Mouse (Mus musculus) layer of hippocampus, adult 11-12 months (tissue): ENCODE data around the gene Gng13.
A peak's percentile ranks its signal among the peaks of the same experiment; 100 is the strongest.

Experiments
- DNase-seq: peaks from one replicate; pipeline ENCODE4 v3.0.0; 2022; ENCODE audit warnings: low spot score

Gene Gng13

GRCm38 (mm10) chr17:25716711-25717637 is at the start of gene Gng13:
TSS of gene Gng13 (plus strand) at chr17:25717171.
- DNase-seq, result no peak

DNA sequence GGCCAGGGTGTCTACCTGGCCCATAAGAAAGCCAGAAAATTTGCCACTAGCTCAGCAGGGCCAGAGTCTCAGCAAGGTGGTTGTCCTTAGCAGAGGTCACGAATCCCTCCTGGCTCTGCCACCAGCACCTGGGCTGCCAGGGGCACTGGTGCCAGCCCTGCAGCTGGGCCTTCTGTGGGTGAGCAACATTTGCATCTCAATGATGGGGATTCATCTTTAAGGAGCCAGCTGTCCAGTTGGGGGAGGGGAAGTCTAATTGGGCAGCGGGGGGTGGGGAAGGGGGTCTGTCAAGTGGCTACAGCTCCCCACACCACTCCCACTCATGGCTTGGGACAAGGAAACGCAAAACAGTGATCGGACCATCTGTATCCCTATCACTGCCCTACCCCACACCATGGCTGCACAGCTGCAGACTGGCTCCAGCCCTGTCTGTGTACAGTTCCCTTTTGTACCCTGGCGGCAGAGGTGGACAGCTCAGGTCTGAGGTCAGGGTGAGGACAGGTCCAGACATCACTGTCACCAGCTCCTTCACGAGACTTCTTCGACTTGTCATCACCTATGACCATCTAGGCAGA is 48.4 kb upstream of the Gng13 start:
- DNase-seq, result no peak

DNA sequence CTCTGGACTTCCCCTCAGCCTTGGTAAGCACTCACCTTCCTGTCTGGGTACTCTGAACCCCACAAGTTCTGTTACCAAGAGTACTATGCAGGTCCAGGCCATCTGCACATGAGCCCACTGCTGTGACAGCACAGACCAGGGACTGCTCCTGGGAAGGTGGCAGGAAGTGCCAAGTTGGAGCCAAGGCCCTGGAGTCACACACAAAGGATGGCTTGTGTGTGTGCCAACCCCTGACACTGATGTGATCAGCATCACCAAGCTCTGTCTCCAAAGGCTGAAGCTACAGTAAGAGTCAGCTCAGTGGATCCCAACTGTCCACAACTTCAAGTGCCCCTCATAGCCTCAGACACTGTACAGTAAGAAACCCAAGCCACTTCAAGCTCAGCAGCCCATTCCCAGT is 44.0 kb upstream of the Gng13 start:
- DNase-seq, result peak; percentile 57

- DNase-seq, result no peak
Observed at GRCm38 (mm10) chr17:25677969-25678368, 39.0 kb upstream of the Gng13 start.

DNA sequence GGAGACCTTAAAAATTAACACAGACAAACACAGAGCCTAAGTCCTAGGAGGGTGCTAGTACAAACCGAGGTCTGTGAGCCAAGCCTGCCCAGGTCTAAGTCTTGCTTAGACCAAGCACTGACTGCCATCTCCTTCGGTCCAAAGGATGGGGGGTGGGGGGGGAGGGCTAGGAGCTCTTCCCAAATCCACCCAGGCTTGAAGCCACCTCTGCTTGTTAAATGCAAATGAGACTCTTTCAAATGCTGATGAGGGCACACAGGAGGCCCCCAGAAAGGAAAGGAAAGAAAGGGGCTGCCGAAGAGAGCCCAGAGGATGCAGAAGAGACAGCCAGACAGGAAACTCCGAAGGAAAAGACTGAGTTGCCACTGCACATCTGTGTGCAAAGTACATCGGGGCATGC is 37.2 kb upstream of the Gng13 start:
- no peak for DNase-seq

- DNase-seq, result no peak
Observed at GRCm38 (mm10) chr17:25681636-25682035, 35.3 kb upstream of the Gng13 start.

DNA sequence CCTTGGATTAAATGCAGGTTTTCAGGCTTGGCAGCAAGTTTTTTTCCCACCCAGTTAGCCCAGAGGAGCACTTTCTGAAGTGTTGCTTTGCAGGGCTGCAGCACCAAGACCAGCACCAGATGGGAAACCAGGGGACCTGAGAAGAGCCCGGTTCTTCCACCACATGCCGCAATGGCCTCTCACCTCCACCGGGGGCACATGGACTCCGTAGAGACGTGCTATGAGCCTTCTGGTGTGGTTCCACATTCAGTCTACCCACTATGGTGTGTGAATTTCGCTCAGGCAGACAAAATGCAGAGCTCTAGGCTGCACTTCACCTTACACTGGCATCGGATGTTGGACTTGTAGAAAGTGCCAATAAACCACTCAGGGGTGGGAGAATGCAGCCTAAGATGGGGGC is 30.6 kb upstream of the Gng13 start:
- no peak for DNase-seq

- DNase-seq, result no peak
Observed at GRCm38 (mm10) chr17:25688922-25689321, 28.0 kb upstream of the Gng13 start.

DNA sequence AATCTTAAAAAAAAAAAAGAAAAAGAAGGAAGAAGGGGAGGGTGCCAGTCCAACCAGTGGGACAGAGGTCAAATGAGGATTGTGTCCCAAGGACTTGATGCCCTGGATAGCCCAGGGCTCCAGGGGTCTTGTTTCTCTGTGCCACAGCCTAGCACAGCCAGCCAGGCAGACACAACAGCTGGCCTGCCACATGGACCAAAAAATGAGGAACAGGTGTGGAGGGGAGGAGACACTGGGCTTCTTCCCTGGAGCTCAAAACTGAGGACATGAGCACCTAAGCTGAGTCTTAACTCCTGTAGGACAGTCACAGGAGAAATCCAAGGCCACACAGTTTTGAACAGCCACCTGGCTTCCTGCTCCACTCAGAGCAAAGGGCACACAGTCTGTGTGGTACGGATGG is 20.7 kb upstream of the Gng13 start:
- DNase-seq, result no peak

GRCm38 (mm10) chr17:25698446-25698845 is 18.5 kb upstream of the Gng13 start:
- peak; percentile 84 for DNase-seq

GRCm38 (mm10) chr17:25700863-25701496 is 16.0 kb upstream of the Gng13 start:
- no peak for DNase-seq

DNA sequence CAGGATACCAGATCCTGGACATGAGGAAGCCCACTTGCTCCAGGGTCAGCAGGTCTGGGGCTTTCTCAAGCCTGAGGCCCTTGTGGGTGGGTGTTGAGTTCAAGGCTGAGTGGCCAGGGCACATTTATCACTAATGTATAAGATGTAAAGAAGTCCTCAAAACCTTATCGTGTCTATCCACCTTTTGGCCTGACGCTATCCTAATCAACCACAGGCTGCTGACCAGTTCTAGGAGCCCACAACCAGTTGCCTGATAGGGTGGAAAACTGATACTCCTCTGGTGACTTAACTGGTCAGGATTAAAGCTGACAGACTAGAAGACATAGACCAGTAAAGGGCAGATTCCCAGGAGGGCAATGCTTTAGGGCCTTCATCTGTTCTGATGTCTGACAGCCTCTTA is 7.0 kb upstream of the Gng13 start:
- DNase-seq, result no peak

- DNase-seq, result no peak
Observed at GRCm38 (mm10) chr17:25711136-25711535, 5.8 kb upstream of the Gng13 start.

GRCm38 (mm10) chr17:25715627-25716026 is 1.3 kb upstream of the Gng13 start:
- DNase-seq, result no peak

DNA sequence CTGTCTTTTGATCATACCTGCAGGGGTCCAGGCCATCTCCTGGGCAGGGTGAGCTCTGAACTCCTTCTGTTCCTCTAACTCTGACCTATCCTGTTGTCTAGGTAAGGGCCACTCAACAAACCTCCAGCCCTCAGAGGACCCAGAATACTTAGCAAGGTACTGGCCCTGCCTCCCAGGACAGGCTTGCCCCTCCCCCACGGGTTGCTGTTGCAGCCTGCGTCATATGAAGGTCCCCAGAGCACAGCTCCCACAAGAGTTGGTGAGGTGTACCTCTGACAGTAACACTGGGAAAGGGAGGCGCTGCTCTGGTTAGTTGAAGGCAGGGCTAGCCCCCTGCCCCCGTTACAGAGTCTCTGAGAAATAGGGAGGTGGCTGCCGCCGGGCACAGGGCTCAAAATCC is 841 bp upstream of the Gng13 start:
- DNase-seq, result no peak

- DNase-seq, result no peak
Observed at GRCm38 (mm10) chr17:25717691-25718090, 720 bp downstream of the Gng13 start.

GRCm38 (mm10) chr17:25721476-25721875 is 4.5 kb downstream of the Gng13 start:
- no peak for DNase-seq

DNA sequence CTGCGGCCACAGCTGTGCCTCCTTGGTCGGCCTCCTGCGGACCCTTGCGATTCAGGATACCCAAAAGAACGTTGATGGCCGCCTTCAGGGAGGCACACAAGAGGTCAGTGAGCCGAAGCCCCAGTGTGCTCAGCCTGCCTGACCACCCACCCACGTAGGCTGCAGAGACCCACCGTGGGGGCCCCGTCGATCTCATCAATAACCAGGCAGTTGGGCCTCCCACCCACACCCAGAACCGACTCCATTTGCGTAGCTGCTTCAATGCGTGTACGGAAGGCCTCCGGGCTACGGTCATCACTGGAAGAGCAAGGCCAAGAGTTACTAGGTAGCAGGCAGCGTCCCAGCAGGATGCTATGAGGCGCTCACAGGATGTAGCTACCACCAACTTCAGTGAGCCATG is 6.5 kb downstream of the Gng13 start:
- no peak for DNase-seq

- no peak for DNase-seq
Observed at GRCm38 (mm10) chr17:25723919-25724318, 6.9 kb downstream of the Gng13 start.

DNA sequence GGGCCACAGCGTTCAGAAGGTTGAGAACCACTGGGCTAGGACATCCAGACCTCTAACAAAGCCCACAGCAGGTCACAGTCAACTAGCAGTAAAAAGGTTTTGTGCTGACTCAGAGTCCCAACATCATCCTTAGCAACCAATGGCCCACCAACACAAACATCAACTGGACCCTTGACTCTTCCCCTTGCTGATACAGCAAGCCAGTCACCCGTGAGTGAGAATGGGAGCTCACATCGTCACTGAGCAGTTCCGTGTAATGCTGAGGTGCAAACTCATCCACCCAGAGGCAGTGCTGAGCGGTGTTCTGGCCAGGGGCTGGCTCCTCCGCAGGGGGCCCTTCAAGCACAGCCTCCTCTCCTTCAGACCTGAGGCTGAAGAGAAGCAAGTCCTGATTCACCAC is 8.3 kb downstream of the Gng13 start:
- no peak for DNase-seq

GRCm38 (mm10) chr17:25727265-25728008 is 10.5 kb downstream of the Gng13 start, which contains the start of the genes Chtf18 and Rpusd1:
TSS of gene Chtf18 (minus strand) at chr17:25727419.
TSS of gene Rpusd1 (plus strand) at chr17:25727670.
- DNase-seq, result peak; percentile 100

- no peak for DNase-seq
Observed at GRCm38 (mm10) chr17:25728009-25728270, 11.0 kb downstream of the Gng13 start.

DNA sequence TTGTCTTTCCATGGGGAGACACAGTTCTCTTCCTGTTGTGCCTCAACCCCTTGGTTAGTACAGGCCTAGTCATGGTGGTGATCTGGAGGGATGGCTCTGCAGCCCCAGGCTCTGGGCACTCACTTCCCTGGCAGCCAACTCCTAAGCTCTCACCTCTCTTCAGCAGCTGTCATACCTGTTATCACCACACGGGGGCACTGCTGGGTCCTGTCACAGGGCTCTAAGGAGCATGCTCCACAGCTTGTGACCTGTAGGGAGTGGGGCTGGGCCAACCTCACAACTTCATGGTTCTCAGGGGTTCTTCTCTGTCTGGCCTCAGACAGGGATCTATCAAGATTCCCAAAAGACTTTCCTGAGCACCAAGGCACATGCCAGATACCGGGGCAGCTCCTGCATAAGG is 15.1 kb downstream of the Gng13 start:
- DNase-seq, result peak; percentile 91
